Mouse (Mus musculus) spleen, adult 2 months (tissue): ENCODE results near the gene Krtdap.

ENCODE experiments used
- CTCF ChIP-seq: fragments of 200-500 bp; IDR thresholded peaks from 2 replicates; pipeline ENCODE4 v1.5.1; 2011; ENCODE audit warnings: mild to moderate bottlenecking, inconsistent platforms; ENCODE audit not compliant: insufficient read depth, insufficient read length, insufficient replicate concordance; ENCODE audit errors: extremely low read depth
- POLR2A ChIP-seq: fragments of 200-500 bp; IDR thresholded peaks from 2 replicates; pipeline ENCODE4 v1.6.1; 2011; ENCODE audit warnings: low read depth, low read length, inconsistent platforms

GRCm38 (mm10) chr7:30803256-30803655 lies 15.6 kb downstream of the Krtdap start:
- TF ChIP-seq CTCF (no peak), POLR2A (no peak)
